Mouse (Mus musculus): ENCODE data around the gene Pqlc2. TPM values are rescaled to one million over a fixed set of nuclear protein-coding genes. Genes with fewer than 3 reads are reported as not detected.

Gene Pqlc2
- polyA plus RNA-seq, 1 experiment from 2014 or later, result 13.7 TPM

- H3K4me2 ChIP-seq (replicated peaks; ENCODE audit: low read depth, low read length), result peak overlapping the region; percentile 97
- no peaks in the 10 kb centered on the region for H3K9me3 ChIP-seq (ENCODE audit: control insufficient read depth, low read depth, low read length)
- no peaks in the 10 kb centered on the region for H3K27me3 ChIP-seq (ENCODE audit: control insufficient read depth, insufficient read depth, low read length)
- peaks cover 22% of the 10 kb centered on the region; the same call in 1 of the 2 replicates for H3K36me3 ChIP-seq (ENCODE audit: control insufficient read depth, insufficient read depth, low read length)
- H3K4me3 ChIP-seq (ENCODE audit: low read depth, low read length), result peak overlapping the region; percentile 66
- peaks cover 10% of the 10 kb centered on the region; the same call in 1 of the 2 replicates for H3K4me1 ChIP-seq (ENCODE audit: control insufficient read depth, insufficient read depth, low read length)
- 18% methylated on average over 14 of the region's 14 CpGs for WGBS
- H3K27ac ChIP-seq (ENCODE audit: low read length), result 0 out of 2 replicates have a peak overlapping the region, but pooled peaks have one; percentile 44
- H3K9ac ChIP-seq (replicated peaks; ENCODE audit: low read depth, low read length), result peak overlapping the region; percentile 66
- no peak for ATAC-seq (ENCODE audit: insufficient number of reproducible peaks, insufficient read depth, low FRiP score, low read depth)
Observed at GRCm38 (mm10) chr4:139311707-139312106, 1.2 kb upstream of the Pqlc2 start.

GRCm38 (mm10) chr4:139310899-139311701 is 592 bp upstream of the Pqlc2 start:
- peaks cover 18% of the 10 kb centered on the region; the same call in 1 of the 2 replicates for H3K36me3 ChIP-seq (ENCODE audit: control insufficient read depth, insufficient read depth, low read length)
- H3K9me3 ChIP-seq (ENCODE audit: control insufficient read depth, low read depth, low read length), result no peaks in the 10 kb centered on the region
- peak overlapping the region; percentile 69 for H3K27ac ChIP-seq (ENCODE audit: low read length)
- H3K4me3 ChIP-seq (ENCODE audit: low read depth, low read length), result peak overlapping the region; percentile 66
- H3K4me2 ChIP-seq (replicated peaks; ENCODE audit: low read depth, low read length), result peak overlapping the region; percentile 97
- peak overlapping the region; percentile 66 for H3K9ac ChIP-seq (replicated peaks; ENCODE audit: low read depth, low read length)
- WGBS, result under 1% methylated on average over 53 of the region's 53 CpGs
- peak; percentile 72 for ATAC-seq (ENCODE audit: insufficient number of reproducible peaks, insufficient read depth, low FRiP score, low read depth)
- peaks cover 10% of the 10 kb centered on the region; the same call in 1 of the 2 replicates for H3K4me1 ChIP-seq (ENCODE audit: control insufficient read depth, insufficient read depth, low read length)
- H3K27me3 ChIP-seq (ENCODE audit: control insufficient read depth, insufficient read depth, low read length), result no peaks in the 10 kb centered on the region

- 20% methylated on average over 6 of the region's 6 CpGs for WGBS
- H3K4me3 ChIP-seq (ENCODE audit: low read depth, low read length), result peak overlapping the region; percentile 66
- peaks cover 10% of the 10 kb centered on the region; the same call in 1 of the 2 replicates for H3K4me1 ChIP-seq (ENCODE audit: control insufficient read depth, insufficient read depth, low read length)
- no peaks in the 10 kb centered on the region for H3K27me3 ChIP-seq (ENCODE audit: control insufficient read depth, insufficient read depth, low read length)
- peak overlapping the region; percentile 66; the same call in 1 of the 2 replicates for H3K9ac ChIP-seq (replicated peaks; ENCODE audit: low read depth, low read length)
- no peaks in the 10 kb centered on the region for H3K9me3 ChIP-seq (ENCODE audit: control insufficient read depth, low read depth, low read length)
- peak overlapping the region; percentile 97 for H3K4me2 ChIP-seq (replicated peaks; ENCODE audit: low read depth, low read length)
- peak overlapping the region; percentile 11; the same call in 1 of the 2 replicates for H3K27ac ChIP-seq (ENCODE audit: low read length)
- H3K36me3 ChIP-seq (ENCODE audit: control insufficient read depth, insufficient read depth, low read length), result peaks cover 11% of the 10 kb centered on the region; the same call in 1 of the 2 replicates
- ATAC-seq (ENCODE audit: insufficient number of reproducible peaks, insufficient read depth, low FRiP score, low read depth), result no peak
Observed at GRCm38 (mm10) chr4:139309651-139310050, 857 bp downstream of the Pqlc2 start.

DNA sequence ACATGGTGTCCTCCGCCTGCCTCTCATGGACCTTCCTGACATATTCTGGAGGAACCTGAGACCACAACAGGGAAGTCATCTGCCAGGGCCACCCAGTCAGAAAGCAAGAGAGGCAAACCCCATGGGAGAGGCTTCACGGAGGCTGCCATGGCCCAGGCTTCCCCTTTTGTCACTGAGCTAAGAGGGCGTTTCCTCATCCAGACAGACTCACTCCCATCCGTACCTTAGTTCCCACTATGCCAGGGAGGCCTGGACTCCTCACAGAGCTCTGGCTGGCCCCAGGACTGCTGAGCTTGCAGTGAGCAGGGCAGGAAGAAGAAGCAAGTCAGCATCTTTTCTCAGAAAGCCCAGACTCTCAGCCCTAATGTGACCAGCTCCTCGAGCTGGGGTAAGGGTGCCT is 2.6 kb downstream of the Pqlc2 start:
- ATAC-seq (ENCODE audit: insufficient number of reproducible peaks, insufficient read depth, low FRiP score, low read depth), result no peak
- peaks cover 6% of the 10 kb centered on the region; the same call in 1 of the 2 replicates for H3K36me3 ChIP-seq (ENCODE audit: control insufficient read depth, insufficient read depth, low read length)
- no peak overlapping the region for H3K9ac ChIP-seq (replicated peaks; ENCODE audit: low read depth, low read length)
- H3K9me3 ChIP-seq (ENCODE audit: control insufficient read depth, low read depth, low read length), result no peaks in the 10 kb centered on the region
- no peak overlapping the region for H3K4me3 ChIP-seq (ENCODE audit: low read depth, low read length)
- no peaks in the 10 kb centered on the region for H3K27me3 ChIP-seq (ENCODE audit: control insufficient read depth, insufficient read depth, low read length)
- H3K27ac ChIP-seq (ENCODE audit: low read length), result no peak overlapping the region
- H3K4me2 ChIP-seq (replicated peaks; ENCODE audit: low read depth, low read length), result no peak overlapping the region
- 90% methylated on average over 5 of the region's 5 CpGs for WGBS
- H3K4me1 ChIP-seq (ENCODE audit: control insufficient read depth, insufficient read depth, low read length), result peaks cover 10% of the 10 kb centered on the region; the same call in 1 of the 2 replicates

GRCm38 (mm10) chr4:139305521-139305920 is 5.0 kb downstream of the Pqlc2 start:
- H3K4me2 ChIP-seq (replicated peaks; ENCODE audit: low read depth, low read length), result no peak overlapping the region
- no peaks in the 10 kb centered on the region for H3K9me3 ChIP-seq (ENCODE audit: control insufficient read depth, low read depth, low read length)
- no peak overlapping the region for H3K4me3 ChIP-seq (ENCODE audit: low read depth, low read length)
- no peaks in the 10 kb centered on the region for H3K27me3 ChIP-seq (ENCODE audit: control insufficient read depth, insufficient read depth, low read length)
- H3K36me3 ChIP-seq (ENCODE audit: control insufficient read depth, insufficient read depth, low read length), result peaks cover 6% of the 10 kb centered on the region; the same call in 1 of the 2 replicates
- no peak for ATAC-seq (ENCODE audit: insufficient number of reproducible peaks, insufficient read depth, low FRiP score, low read depth)
- no peak overlapping the region for H3K9ac ChIP-seq (replicated peaks; ENCODE audit: low read depth, low read length)
- 89% methylated on average over 3 of the region's 3 CpGs for WGBS
- H3K4me1 ChIP-seq (ENCODE audit: control insufficient read depth, insufficient read depth, low read length), result peaks cover 4% of the 10 kb centered on the region; the same call in 1 of the 2 replicates
- H3K27ac ChIP-seq (ENCODE audit: low read length), result no peak overlapping the region

GRCm38 (mm10) chr4:139302241-139302640 is 8.3 kb downstream of the Pqlc2 start:
- no peak for ATAC-seq (ENCODE audit: insufficient number of reproducible peaks, insufficient read depth, low FRiP score, low read depth)
- 65% methylated on average over 5 of the region's 5 CpGs for WGBS

GRCm38 (mm10) chr4:139301780-139302179 is 8.7 kb downstream of the Pqlc2 start:
- ATAC-seq (ENCODE audit: insufficient number of reproducible peaks, insufficient read depth, low FRiP score, low read depth), result no peak
- WGBS, result 84% methylated on average over 8 of the region's 8 CpGs
- no peak overlapping the region for H3K27ac ChIP-seq (ENCODE audit: low read length)
- H3K4me2 ChIP-seq (replicated peaks; ENCODE audit: low read depth, low read length), result no peak overlapping the region
- no peak overlapping the region for H3K9ac ChIP-seq (replicated peaks; ENCODE audit: low read depth, low read length)
- peaks cover 10% of the 10 kb centered on the region; the same call in 1 of the 2 replicates for H3K36me3 ChIP-seq (ENCODE audit: control insufficient read depth, insufficient read depth, low read length)
- no peaks in the 10 kb centered on the region for H3K4me1 ChIP-seq (ENCODE audit: control insufficient read depth, insufficient read depth, low read length)
- H3K4me3 ChIP-seq (ENCODE audit: low read depth, low read length), result no peak overlapping the region
- no peaks in the 10 kb centered on the region for H3K9me3 ChIP-seq (ENCODE audit: control insufficient read depth, low read depth, low read length)
- H3K27me3 ChIP-seq (ENCODE audit: control insufficient read depth, insufficient read depth, low read length), result no peaks in the 10 kb centered on the region

More at GRCm38 (mm10) chr4:139302241-139302640, 8.3 kb downstream of the Pqlc2 start:
- H3K4me1 ChIP-seq (ENCODE audit: control insufficient read depth, insufficient read depth, low read length), result no peaks in the 10 kb centered on the region
- H3K4me3 ChIP-seq (ENCODE audit: low read depth, low read length), result no peak overlapping the region
- H3K36me3 ChIP-seq (ENCODE audit: control insufficient read depth, insufficient read depth, low read length), result peaks cover 13% of the 10 kb centered on the region; the same call in 1 of the 2 replicates
- no peak overlapping the region for H3K9ac ChIP-seq (replicated peaks; ENCODE audit: low read depth, low read length)
- H3K27ac ChIP-seq (ENCODE audit: low read length), result no peak overlapping the region
- no peak overlapping the region for H3K4me2 ChIP-seq (replicated peaks; ENCODE audit: low read depth, low read length)
- no peaks in the 10 kb centered on the region for H3K27me3 ChIP-seq (ENCODE audit: control insufficient read depth, insufficient read depth, low read length)
- H3K9me3 ChIP-seq (ENCODE audit: control insufficient read depth, low read depth, low read length), result no peaks in the 10 kb centered on the region

GRCm38 (mm10) chr4:139298671-139299366 is 11.7 kb downstream of the Pqlc2 start:
- H3K27ac ChIP-seq (ENCODE audit: low read length), result no peak overlapping the region
- no peaks in the 10 kb centered on the region for H3K9me3 ChIP-seq (ENCODE audit: control insufficient read depth, low read depth, low read length)
- no peaks in the 10 kb centered on the region for H3K4me1 ChIP-seq (ENCODE audit: control insufficient read depth, insufficient read depth, low read length)
- no peak overlapping the region for H3K9ac ChIP-seq (replicated peaks; ENCODE audit: low read depth, low read length)
- WGBS, result 72% methylated on average over 12 of the region's 12 CpGs
- H3K4me2 ChIP-seq (replicated peaks; ENCODE audit: low read depth, low read length), result no peak overlapping the region
- no peak for ATAC-seq (ENCODE audit: insufficient number of reproducible peaks, insufficient read depth, low FRiP score, low read depth)
- H3K36me3 ChIP-seq (ENCODE audit: control insufficient read depth, insufficient read depth, low read length), result peaks cover 7% of the 10 kb centered on the region; the same call in 1 of the 2 replicates
- no peak overlapping the region for H3K4me3 ChIP-seq (ENCODE audit: low read depth, low read length)
- no peaks in the 10 kb centered on the region for H3K27me3 ChIP-seq (ENCODE audit: control insufficient read depth, insufficient read depth, low read length)

Measured in stomach, embryonic 14.5 days (tissue).